Mouse (Mus musculus): ENCODE results near the gene C1qtnf1.

The C1qtnf1 gene

DNA sequence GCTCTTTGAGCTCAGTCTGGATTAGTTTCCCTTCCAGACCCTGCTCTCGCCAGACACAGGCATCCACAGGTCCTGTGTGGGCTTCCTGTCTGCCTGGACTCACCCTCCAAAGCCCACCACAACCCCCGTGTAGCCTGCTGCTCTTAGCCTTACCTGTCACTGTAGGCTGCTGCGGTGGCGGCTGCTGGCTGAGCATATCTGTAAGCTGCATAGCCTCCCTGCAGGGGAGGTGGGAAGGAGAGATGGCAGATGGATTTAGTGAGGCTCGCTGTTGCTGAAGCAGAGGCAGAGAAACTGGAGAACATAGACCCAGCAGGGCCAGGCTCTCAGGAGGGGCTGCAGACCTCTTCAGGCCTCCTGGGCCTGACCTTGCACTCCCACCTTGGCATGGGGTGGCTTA lies 67.1 kb downstream of the C1qtnf1 start:
- in situ Hi-C loops (cut with MboI, MseI): no loop called here

GRCm38 (mm10) chr11:118496066-118496689 lies 68.2 kb downstream of the C1qtnf1 start:
- in situ Hi-C loops (cut with MboI, MseI): no loop called here

Measured in T-helper 1 cell (primary cell).